Mouse (Mus musculus): Measurements from ENCODE around the gene Gprin2.

Gene Gprin2

GRCm38 (mm10) chr14:34201231-34202035, at the start of gene Gprin2:
Gene Gprin2, minus strand, starts transcription at chr14:34201653.
- DNase-seq = peak; percentile 14

DNA sequence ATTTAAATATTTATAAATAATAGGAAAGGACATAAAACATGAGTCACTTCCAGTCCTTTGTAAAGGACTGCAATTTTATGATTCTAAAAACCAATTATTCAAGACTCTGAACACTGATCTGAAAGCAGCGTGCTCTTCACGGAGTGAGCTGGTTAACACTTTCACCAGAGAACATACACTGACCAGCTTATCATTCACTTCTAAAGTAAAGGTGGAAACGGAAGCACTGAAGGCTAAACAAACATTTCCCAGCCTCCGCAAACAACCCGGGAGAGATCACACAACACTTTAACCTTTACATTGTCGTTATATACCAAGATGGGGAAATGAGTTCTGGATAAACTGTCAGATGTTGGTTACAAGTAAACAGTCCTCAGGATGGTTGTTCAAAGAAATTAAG, 39.2 kb upstream of the Gprin2 start:
- no peak for DNase-seq

DNA sequence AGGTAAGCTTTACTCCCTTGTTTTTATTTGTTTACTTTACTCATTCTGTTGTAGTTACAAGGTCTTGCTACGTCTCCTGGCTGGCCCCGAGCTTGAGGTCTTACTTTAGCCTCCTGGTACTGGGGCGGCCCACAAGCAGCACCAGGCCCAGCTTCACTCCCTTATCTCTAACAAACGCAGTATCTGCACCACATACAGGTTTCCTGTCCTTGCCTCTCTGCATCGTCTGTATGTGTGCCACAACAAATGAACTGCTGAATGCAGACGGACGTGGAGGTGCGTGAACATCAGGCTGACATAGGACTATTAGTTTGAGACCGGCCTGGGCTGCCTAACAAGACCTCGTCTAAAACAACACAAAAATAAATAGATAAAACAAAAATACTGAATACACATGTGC, 38.8 kb upstream of the Gprin2 start:
- DNase-seq = no peak

- DNase-seq = peak; percentile 88
These were observed 33.4 kb upstream of the Gprin2 start for GRCm38 (mm10) chr14:34234630-34235380.

DNA sequence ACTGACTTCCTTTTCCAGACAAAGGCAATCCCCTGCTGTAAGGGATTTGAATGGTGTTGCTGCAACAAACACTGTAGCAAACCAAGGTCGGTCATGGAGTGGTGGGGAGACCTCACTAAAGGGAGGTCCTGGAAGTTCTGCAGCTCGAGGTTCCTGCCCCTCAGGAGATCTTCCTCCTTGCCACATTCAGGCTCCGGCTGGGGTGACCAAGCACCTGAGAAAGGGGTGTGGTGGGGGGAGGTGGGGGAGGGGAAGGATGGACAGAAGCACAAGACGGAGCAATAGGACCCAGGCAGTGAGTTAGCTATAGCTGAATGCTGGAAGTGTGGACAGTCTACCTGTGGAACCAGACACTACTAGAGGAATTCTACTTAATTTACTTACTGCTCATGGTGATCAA, 32.4 kb upstream of the Gprin2 start:
- no peak for DNase-seq

DNA sequence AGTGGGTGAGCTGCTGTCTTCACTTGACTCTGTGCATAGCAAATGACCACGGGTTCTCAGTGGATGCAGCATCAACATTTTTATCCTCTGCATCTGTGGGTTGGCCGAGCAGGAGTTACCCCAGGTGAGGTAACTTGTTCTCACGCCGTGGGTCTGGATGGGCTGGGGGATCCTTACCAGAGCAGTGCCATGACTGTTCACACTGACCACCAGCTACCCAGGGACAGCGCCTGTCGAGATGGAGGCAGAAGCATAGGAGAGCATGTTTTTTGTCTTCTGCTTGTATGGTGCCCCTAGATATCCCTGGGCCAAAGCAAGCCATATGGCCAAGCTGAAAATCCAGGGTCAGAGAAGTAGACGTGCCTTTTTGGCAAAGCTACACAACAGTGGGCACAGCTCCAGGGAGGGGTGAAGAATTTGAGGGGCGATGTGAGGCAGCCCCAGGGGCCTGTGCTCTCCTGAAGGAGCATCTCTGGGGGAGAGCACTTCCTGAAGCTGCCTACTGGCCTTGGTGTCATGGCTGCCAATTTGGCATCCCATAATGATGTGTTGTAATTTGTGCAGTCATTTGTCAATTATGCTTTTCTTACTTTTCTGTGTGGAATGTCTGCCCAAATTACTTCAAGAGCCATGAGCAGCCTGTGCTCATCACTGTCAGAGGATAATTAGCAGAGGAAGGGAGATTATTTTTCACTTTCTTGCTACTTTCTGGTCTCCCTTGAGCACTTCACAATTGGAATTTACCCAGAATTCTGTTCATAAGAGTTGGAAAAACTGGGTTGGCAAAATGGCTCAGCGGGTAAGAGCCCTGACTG, 31.6 kb upstream of the Gprin2 start:
- DNase-seq = no peak

GRCm38 (mm10) chr14:34232340-34232739, 30.9 kb upstream of the Gprin2 start:
- DNase-seq = no peak

DNA sequence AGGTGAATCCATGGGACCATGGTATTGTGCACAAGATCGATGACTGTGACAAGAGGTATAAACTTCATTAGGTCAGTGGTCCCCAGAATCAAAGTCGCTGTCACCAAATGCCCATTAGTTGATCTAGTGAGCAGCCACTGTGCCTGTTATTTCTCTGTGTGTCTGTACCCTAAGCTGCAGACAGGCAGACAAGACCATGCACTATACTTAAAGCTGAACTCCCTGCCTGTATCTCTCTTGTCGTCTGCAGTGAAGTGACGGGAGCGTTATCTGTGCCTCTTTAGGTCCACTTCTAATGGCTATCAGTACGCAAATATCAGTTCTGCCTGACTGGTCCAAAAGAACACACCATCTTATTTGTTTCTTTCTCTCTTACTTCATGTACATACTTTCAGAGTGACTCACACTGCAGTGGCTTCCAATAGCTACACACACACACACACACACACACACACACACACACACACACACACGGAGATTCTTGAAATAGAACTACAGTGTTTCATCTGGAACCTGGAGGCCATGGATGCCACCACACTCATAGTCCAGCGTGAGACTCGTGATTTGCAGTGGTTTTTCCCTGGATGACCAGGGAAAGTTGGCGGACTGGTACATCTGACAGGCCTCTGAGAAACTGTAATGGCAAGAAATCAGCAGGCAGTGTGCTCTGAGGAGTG, 27.5 kb upstream of the Gprin2 start:
- DNase-seq = no peak

DNA sequence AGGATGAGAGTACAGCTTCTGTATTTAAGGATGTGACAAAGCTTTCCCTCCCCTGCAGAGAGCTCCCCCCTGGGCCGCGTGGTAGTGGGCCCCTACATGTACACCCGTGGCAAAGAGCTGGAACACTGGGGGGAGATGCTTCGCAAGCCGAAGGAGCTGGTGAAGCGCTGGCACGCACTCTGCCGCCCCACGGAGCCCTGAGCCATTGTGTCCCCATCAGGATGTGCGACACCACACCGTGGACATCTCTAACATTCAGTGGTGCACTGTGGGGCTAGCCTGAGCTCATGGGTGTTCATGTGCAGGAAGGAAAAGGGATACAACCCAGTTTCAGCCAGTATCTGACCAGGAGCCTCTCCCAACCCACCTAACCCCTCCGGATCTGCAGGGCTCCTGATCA, 26.5 kb upstream of the Gprin2 start:
- no peak for DNase-seq

DNA sequence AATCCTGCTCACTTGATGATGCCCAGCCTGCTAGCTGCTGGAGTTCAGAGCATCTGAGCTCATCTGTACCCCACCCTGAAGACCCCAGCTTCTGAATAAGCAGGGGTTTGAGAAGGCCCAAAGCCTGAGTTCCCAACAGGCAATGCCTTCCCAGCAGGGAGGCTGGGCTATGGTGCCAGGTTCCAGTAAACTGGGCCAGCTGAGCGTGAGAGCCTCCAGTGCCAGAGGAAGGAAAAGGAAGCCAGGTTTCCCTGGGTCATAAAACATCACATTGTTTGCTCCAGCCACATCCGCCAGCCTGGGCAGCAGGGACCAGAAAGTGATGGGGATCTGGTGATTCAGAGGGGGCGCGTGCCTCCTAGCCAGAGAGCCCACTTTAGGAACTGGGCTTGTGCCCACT, 25.1 kb upstream of the Gprin2 start:
- DNase-seq = no peak

GRCm38 (mm10) chr14:34225986-34226385, 24.5 kb upstream of the Gprin2 start:
- DNase-seq = no peak

DNA sequence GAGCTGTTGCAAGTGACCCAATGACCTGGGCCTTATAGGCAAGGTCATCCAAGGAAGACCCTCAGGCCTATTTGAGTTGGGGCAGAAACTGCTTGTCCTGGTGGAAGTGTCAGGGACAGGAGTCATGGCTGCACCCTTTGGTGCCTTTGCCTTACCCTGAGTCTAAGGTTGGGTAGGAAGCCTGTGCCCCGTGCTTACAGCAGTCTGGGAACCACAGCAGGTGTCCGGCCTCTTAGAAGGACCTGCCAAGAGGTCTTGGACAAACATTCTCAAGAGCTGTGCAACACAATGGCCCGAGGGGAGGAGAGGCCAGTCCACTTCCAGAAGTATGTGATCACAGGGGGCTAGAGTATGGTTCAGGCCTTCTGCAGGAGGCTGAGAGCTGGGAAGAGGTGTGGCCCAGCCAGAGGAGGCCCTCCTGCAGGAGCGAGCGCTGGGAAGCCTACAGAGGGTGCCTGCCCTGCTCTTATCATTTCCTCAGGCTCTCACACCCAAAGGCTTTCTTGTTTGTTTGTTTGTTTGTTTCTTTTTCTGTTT, 22.0 kb upstream of the Gprin2 start:
- DNase-seq = peak; percentile 74

GRCm38 (mm10) chr14:34221416-34222077, 20.1 kb upstream of the Gprin2 start:
- DNase-seq = no peak

- DNase-seq = no peak
These were observed 19.0 kb upstream of the Gprin2 start for GRCm38 (mm10) chr14:34220426-34220825.

DNA sequence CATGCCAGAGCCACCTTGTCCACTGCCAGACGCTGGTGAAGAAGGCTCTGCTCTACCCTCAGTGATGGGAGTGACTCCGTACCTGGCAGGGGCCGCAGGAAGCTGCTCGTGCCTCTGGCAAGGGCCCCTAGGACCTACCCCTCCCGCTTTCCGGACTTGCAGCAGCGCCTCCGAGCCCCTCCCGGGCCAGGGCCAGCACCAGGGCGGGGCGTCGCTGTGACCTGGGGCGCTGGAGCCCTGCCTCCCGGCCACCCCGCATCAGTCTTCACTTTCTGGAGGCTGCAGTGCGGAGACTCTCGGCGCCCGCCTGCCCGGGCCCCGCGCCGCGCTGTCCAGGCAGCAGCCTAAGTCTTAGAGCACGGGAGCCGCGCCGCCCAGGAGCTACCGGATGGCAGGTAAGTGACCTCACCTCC, 18.3 kb upstream of the Gprin2 start:
- DNase-seq = no peak

- DNase-seq = no peak
These were observed 17.8 kb upstream of the Gprin2 start, which contains the start of gene Syt15 for GRCm38 (mm10) chr14:34219295-34219694. Gene Syt15, plus strand, starts transcription at chr14:34219595.

DNA sequence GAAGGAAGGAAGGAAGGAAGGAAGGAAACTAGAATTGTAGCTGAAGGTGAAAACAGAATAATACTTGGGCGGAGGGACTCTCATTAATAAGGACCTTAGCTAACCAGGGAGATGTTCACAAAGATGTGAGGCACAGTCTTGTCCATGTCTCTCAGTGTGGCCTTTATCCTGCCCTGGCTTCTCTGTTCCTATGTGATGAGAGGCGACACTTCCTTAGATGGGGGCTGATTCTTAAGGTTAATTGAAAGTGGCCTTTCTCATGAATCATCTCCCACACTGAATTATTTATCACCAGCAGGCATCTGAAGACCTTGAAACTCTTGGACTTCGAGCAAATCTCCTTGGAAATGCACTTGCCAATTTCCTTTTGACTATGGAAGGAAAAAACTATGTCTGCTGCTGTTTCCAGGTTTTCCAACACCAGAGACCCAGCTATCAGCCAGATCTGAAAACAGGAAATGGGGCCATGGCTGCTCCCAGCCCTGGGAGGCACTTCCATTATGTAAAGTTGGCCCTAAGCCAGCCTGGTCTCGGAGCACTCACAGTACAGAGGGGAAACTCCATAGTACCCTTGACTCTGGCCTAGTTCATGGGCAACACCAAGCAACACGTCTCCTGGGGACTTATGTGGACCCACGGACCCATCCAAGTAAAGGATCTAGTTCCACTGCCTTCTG, 14.1 kb upstream of the Gprin2 start:
- DNase-seq = peak; percentile 84

- DNase-seq = no peak
These were observed 8.5 kb upstream of the Gprin2 start for GRCm38 (mm10) chr14:34209942-34210341.

DNA sequence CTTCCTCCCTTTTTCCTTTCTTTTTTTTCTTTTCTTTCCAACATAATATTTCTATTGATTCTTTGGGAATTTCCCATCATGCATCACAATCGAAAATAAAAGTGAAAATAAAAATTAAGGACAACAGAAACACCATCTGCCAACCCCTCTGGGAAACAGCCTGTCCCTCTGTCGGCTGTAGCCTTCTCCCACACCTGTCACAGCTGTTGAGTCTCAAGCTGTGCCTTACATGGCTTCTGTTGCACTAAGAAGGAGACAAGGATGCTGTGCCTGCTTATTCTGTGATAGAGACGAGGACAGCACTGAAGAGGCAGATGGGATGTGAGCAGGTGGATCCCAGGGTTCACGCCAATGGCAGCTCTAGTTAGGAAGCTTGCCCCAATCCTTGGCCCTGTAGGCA, 7.6 kb upstream of the Gprin2 start:
- no peak for DNase-seq

GRCm38 (mm10) chr14:34208651-34209050, 7.2 kb upstream of the Gprin2 start:
- peak; percentile 73 for DNase-seq

DNA sequence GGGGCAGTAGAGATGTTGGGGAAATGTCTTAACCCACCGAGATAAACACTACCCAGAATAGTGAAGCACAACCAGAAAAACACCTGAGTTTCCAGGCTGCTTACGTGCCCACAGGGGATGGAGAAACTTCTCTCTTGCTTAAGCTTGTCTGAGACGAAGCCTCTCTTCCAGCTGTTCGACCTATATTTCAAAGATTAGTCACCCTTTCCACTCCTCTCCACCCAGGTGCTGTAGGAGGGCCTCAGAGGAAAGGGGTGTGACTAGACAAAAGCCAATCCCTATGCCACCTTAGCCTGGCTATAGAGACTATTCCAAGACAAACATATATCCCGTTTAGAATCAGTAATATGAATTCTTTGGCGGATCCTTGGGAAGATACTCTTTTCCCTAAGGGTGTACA, 6.5 kb upstream of the Gprin2 start:
- no peak for DNase-seq

Data from lung, postnatal 36 days (tissue).